Mouse (Mus musculus) cerebellum, postnatal 36 days (tissue): ENCODE measurements around the gene Sdhc.
"Not testable (repeated sequence)": the region's sequence is repeated elsewhere in the genome, so short reads cannot be mapped to it uniquely, and the experiment has no call there.

Experiments used
- DNase-seq, 2 experiments: peaks; one replicate each; pipeline ENCODE4 v3.0.0; 2021 to 2022; ENCODE audit warnings: mixed read lengths in 2 of 2

Sdhc gene

DNA sequence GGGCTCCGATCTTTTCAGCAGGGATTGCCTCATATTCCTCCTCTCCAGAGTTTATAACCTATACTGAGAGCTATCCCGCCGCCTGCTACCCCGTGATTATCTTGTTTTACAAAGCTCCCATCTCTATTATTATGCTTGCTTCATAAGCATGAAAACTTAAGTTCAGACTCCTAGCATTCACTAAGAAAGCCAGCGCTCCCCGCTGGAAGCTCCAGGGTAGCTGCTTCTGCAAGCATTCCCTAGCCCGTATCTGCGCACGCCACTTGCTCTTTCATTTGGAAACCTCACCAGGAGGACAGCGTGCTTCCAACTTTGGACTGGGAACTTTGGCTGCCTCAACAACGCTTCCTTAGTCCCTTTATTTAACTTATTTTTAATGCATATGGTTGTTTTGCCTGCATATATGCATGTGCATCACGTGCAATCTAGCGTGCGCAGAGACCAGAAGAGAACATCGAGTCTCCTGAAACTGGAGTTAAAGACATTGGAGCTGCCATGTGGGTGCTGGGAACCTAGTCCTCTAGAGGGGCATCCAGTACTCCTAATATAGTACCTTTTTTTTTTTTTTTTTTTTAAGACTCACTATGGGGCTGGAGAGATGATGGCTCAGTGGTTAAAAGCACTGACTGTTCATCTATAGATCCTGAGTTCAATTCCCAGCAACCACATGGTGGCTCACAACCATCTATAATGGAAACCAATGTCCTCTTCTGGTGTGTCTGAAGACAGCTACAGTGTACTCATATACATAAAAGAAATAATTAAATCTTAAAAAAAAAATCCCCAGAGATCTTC lies 38.4 kb downstream of the Sdhc start:
- DNase-seq = peak; percentile 18 to 40

DNA sequence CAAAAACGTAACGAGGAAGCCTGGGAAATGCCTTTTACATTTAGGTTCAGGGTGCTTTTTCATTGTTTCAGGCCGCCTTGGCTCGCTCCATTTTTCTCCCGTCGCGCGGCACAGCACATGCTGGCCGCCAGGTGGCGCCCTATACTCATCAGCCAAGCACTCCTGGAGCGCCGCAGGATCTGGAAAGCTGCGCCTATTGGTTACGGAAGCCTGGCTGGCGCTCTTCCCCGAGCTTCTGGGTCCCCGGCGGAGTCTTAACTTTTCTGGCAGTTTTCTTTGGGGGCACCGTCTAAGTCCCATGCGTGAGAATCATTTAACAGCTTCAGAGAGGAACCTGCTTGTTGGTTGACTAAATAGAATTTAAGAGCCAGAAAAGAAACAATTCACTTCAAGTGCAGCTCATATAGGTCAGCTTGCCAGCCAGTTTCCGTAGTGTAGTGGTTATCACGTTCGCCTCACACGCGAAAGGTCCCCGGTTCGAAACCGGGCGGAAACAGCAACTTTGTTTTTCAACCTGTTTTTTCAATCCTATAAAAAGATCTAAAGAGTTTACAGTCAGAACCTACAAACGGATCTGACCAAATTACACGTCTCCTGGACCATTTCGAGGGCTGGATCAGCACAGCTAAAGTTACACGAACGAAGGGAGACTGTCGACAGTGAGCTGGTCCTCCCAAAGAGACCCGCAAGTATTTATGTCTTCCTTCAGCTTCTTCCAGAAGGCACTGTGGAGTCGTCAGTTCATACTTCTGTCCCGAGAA lies 39.2 kb downstream of the Sdhc start:
- DNase-seq = peak; percentile 93 to 98

DNA sequence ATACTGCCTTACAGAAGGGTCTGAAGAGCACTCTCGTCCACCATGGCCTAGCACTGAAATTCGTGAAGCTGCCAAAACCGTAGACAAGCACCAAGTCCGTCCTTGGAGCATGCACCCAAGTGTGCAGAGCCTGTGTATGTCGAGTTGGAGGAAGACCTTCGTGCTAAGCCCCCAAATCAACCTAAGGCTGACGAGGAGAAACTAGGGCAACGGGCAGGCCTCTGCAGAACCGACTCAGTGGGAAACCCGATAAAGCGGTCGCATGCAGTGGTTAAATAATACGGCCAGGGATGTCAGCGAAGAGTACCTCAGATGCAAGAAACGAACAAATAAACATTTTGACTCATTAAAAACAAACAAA lies 39.8 kb downstream of the Sdhc start:
- no peak for DNase-seq

DNA sequence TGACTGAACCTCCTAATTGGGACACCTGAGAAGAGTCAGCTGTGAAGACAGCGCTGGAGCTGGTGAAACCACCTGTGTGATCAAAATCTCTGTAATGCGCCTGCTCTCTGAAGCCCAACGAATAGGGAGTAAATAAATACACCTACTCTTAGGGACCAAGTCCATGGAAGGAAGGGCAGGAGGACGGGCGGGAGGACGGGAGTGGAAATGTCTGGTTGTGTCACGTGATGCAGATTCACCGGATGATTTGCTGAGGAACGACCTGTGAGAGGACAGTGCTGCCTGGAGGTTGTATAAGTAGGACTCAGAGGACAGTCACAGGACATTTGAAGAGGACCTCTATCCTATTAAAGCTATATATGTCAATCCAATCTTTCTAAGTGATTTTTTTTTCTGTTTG lies 40.8 kb downstream of the Sdhc start:
- DNase-seq = no peak

DNA sequence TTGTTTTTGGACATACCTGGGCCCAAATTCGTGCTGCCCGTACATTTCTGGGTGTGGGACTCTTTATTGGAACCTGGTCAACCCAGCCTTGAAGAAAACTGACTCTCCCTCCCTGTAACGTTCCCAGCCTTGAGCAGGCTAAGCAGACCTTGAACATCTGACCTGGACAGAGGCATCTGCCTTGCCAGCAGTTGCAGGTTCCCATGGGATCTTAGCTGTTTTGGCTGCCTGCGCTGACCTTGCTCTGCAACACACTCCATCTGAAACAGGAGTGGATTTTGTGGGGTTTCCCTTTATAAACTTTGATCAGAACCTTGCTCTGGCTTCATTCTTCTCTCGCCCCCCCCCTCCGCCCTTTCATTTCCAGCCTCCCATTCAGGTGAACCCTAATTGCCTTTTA lies 45.2 kb downstream of the Sdhc start:
- DNase-seq = no peak

DNA sequence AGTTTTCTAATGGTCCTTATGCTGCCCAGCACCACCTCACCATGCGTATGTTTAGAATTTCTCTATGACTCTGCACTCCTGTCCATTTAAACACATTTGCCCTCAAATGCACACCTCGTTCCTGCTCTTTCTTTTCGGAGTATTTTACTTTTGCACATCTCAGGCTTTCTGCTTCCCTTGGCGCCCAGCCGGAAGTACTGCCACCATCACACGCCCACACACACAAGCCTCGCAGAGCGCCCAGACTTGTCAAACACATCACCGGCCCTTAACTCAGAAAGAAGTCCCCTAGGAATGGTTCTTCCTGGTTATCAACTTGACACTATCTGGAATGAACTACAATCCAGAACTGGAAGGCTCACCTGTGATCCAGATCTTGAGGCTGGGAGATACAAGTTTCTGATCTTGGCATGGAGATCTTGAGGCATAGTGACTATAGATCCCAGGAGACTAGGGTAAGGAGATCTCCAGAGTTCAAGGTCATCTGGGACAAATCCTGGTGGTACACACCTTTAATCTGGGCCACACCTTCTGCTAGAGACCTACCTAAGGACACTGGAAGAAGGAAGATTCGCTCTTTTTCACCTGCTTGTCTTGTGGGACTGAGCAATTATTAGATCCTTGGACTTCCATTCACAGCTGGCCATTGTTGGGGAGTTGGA lies 47.1 kb downstream of the Sdhc start:
- no peak for DNase-seq

DNA sequence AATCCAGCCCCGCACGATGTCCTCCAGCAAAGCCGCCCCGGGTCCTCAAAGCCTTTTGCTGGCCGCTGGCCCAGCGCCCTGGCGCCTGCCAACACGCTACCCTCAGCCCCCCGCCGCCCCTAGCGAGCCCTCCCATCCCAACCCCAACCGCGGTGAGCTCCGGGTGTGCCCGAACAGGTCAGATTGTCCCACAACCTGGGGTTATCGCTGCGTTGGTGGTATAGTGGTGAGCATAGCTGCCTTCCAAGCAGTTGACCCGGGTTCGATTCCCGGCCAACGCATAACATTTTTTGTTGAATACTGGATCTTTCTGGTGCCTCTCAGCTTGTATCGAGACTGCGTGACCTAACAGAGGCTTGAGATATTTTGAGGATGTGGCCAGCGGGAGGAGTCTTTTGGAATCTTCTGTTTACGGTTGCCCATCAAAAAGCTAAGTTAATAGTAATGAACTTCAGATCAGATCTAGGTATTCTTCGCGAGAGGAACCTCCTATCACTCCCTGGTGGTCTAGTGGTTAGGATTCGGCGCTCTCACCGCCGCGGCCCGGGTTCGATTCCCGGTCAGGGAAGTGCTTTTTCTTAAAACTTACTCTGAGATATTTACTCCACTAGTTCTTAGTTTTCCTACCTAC lies 47.7 kb downstream of the Sdhc start:
- DNase-seq = peak; percentile 80 to 90

DNA sequence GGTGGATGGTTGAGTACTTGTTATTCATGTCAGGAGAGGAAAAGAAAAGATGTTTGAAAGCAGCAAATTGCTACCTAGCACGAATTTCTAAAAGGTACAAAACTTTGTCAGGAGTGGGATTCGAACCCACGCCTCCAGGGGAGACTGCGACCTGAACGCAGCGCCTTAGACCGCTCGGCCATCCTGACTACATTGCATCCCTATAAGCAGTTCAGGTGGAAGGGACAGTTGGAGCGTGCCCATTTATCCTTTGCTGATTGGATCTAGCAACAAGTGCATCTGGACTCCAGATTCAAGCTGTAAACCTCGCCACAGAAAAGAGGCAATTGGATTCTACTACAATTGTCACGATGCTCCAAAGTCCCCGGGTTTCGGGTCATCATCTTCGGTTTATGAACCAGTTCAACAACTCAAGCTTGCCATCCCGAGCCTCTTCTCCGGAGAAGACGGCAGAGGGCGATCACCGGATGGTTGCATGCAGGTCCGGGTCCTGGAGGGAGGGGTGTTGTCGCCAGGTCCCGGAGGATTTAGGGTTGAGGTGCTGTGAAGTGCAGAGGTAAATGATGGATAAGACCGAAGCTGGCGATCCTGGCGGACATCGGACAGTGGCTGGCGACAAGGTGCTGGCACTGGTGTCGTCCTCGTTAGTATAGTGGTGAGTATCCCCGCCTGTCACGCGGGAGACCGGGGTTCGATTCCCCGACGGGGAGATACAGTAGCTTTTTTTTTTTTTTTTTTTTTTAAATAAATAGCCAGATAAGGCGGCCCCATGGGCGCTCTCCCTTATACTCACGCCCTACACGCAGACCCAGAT lies 48.5 kb downstream of the Sdhc start:
- DNase-seq = peak; percentile 86 to 91

DNA sequence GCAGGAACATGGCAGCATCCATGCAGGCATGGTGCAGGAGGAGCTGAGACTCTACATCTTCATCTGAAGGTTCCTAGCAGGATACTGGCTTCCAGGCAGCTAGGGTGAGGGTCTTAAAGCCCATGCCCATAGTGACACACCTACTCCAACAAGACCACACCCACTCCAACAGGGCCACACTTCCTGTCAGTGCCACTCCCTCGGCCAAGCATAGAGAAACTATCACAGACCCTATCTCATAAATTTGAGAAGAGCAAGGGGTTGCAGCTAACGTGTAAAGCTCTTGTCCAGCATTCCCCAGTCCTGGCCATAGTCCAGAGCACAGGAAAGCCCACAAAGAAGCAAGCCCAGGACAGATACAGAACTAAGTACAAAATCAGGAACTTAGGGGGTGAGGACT lies 49.4 kb downstream of the Sdhc start:
- DNase-seq = no peak

DNA sequence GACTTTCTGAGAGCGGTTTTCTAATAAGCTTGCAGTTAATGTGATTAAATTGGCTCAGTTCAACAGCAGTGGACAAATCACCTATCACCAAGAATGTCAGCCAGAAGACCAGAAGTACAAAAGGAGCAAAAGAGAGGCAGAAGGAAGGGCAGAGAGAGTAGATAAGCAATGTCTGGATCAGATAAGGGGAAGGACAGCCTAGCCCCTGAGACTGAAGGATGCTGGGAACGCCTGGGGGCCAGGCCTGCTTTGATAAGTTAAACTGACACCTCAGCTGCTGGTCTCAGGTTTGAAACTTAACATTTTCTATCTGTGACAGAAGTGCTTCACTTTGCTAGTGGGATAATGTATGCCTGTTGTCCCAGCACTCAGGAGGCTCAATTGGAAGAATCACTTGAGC lies 52.8 kb downstream of the Sdhc start:
- DNase-seq = no peak

DNA sequence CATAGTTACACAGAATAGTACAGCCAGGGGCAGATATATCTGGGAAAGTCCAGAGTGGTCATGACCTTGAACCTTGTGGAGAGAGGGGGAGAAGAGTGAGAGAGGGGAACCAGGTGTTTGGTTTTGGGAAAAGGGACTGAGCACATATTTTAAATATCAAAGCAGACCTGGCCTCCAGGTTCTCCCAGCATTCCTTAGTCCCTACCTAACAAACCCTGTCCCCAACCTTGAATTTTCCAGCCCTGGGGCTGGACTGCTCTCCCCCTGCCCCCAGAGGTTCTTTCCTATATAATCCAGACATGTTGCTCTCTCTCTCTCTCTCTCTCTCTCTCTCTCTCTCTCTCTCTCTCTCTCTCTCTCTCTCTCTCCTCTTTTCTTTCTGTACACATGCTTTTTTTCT lies 53.3 kb downstream of the Sdhc start:
- DNase-seq = no peak

DNA sequence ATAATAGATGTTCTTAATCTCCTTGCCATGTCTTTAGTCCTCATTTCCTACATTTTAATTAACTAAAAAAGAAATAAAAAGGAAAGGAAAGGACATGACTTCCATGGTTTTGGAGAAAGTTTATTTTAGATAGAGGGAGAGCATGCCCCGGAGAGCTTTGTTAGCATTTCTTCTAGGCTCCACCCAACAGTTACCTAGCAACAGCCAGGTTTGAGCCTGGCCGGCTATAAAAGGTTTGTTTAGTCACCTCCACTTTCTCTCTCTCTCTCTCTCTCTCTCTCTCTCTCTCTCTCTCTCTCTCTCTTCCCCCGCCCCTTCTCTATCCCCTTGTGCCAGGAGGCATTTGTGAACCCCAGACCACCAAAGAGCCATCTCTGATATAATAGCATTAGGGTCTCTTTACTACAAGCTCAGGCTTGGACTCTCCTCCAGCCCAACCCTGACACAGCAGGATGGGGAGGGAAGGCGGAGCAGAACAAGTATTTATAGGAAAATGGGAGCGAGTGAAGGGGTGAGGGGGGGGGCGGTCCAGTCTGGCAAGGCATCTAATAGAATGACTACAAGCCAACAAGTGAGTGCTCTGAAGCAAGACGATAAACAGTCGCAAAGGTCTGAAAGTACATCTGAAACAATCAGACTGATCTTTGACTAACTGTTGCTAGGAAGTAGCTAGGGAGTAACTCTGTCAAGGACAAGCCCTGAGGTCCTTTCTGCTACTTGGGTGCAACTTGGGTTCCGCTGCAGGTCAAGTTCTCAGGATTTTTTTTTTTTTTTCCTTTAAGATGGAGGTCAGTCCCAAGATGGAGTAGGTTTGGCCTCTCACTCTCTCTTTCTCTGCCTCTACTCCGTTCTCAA lies 54.1 kb downstream of the Sdhc start:
- no peak for DNase-seq

DNA sequence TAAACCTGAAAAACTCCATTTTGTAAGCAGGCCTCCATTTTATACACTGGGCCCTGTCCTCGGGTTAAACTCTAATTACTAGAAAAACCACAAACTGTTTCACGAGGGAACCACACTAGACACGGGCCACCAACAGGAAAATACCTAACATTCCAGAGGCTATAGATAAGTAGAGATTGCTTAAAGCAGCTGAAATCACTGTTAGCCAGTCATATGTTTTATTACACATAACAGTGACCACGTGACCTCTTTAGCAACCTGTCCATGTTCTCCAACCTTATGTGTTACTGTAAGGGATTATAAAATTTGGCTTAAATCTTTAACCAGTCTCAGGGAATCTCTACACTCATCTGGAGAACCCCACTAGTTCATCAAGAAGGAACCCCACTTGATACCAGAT lies 56.0 kb downstream of the Sdhc start:
- DNase-seq = no peak

DNA sequence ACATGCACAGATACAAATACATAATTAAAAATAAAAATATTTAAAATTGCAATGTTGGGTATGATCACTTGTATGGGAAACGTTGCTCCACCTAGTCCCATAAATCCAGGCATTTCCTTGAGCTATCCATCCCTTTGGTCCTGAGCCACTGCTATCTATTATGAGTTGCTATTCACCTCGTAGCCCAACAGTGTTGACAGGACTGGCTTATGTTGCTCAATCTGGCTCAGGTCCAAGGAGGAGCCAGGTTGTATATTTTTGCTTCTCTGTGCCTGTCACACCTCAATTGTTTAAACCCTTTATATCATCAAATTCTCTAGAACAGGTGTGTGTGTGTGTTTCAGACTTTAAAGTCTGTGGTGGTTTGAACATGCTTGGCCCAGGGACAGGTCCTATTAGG lies 59.6 kb downstream of the Sdhc start:
- DNase-seq = no peak

DNA sequence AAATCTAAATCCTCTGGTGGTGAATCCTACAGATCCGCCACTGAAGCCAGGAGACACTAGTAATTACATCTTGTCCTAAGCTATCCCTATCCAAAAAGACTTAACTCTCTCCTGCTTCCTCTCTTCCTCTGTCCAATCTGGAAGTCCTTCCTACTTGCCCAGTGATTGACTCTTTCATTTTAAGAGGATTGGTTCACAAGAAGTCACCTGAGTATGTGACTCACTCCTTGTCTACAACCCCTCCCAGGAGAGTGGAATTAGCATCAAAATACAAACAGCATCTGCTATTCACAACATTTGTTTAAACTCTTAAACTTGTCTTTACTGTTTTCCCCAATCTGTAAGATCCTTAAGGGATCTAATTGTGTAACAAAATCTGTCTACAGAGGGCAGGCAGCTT lies 60.5 kb downstream of the Sdhc start:
- no peak for DNase-seq

DNA sequence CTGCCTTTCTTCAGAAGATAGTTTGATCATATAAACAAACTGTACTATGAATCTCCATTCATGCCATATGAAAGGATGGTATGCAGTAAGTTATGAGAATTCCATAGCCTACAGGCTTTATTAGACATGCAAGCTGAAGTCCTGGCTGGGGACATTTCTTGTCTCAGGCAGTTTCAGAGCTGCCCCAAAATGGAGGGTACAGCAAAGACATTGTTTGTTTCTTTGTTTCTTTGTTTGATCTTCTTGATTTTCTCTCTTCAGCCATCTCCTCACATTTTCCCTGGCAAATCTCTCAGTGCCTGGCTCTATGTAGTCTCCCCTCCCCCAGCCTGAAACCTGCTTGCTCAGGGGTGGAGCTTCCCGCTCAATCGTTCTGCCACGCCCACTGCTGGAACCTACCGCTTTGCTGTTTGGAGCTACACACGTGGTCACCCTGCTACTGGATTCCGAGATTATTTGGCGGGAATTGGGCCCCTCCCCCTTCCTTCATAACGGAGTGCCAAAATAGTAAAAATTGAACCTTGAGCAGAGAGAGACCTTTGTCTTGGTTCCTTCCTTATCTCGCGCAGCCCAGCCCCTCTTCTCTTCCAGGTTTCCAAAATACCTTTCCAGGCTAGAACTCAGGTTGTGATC lies 62.0 kb downstream of the Sdhc start:
- DNase-seq = not testable (repeated sequence)

DNA sequence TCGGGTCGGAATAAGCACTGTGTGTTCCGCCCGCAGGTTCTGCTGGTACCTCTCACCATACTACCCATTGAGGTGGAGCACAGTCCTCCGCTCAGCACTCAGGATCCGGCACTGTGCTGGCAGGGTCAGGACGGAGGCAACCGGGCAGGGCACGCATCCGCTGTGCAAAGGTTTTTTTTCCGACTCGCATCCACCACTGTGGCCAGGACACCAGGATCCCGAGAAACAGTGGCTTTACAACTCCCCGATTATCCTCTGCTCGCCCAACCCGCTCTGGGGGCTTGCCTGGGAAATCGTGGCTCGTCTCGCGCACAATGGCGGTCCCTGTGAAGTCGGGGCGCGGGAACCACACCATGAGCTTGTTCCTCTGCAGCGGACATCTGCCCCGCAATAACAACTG lies 64.7 kb downstream of the Sdhc start:
- DNase-seq = no peak

DNA sequence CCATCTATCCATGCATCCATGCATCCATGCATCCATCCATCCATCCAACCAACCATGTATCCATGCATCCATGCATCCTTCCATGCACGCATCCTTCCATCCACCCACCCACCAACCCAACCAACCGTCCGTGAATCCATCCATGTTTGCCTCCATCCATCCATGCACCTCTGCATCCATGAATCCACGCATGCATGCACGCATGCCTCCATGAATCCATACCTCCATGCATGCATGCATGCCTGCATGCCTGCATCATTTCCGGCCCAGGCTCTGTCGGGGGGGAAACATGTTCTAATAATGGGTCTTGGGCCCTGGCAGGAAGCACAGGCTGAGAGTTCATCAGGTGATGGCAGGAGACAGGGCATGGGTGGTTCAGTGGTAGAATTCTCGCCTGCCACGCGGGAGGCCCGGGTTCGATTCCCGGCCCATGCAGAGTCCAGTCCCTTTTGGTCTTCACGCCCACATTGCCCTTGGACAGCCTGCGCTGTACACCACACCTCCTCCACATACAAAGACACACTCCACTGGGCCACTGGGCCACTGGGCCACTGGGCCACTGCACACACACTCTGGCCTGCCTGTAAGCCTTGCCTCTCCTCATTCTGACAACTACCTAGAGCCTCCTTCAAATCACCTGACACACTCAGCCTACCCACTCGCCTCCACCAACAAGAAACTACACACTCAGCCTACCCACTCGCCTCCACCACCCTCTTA lies 68.7 kb downstream of the Sdhc start:
- not testable (repeated sequence) for DNase-seq

DNA sequence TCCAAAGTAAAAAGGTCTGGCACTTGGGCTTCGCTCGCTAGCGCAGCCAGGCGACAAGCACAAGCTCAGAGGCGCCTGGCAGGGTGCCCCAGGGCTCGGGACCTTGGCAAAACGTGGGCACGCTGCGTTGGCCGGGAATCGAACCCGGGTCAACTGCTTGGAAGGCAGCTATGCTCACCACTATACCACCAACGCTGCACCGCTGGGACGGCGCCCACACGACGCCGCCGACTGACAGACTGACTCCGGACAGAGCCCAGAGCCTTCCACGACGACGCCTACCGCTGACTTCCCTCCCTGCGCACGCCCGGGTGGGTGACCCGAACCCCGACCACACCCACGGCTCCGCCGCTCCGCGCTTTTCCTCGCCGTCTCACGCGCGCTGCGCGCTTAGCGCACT lies 70.6 kb downstream of the Sdhc start:
- not testable (repeated sequence) for DNase-seq

DNA sequence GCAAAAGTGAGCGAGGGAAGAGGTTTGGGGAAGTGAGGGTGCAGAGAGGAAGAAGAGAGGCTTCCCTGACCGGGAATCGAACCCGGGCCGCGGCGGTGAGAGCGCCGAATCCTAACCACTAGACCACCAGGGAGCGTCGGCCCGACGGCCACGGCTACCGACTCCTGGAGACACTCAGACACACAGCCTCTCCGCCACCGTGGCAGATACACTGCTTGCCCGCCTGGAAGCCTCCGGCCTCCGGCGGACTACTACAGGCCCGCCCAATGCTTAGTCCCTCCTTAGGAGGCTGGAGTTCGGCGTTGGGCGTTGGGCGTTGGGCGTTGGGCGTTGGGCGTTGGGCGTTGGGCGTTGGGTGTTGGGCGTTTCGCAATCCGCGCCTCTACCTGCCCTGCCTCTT lies 71.1 kb downstream of the Sdhc start:
- not testable (repeated sequence) for DNase-seq
